Mouse (Mus musculus): ENCODE data around the gene Mylpf. TPM values are rescaled to one million over a fixed set of nuclear protein-coding genes. Genes with fewer than 3 reads are reported as not detected.
"Not testable (repeated sequence)": the region's sequence is repeated elsewhere in the genome, so short reads cannot be mapped to it uniquely, and the experiment has no call there.

Gene Mylpf
- over 10,000 TPM; 28,893 to 32,257 TPM for total RNA-seq (2021)
- long read RNA-seq, experiment 1, transcript Mylpf-201 (7 exons, 766 nt), result major isoform, 8,836 of 9,158 reads
- long read RNA-seq, experiment 1, transcript Mylpf-203 (2 exons, 285 nt), result minor isoform, 17 of 9,158 reads
- long read RNA-seq, experiment 1, partial matches to known transcripts, result 200 of 9,158 reads
- long read RNA-seq, experiment 1, other reads (novel, unspliced or antisense), result 104 of 9,158 reads
- long read RNA-seq, experiment 2, transcript Mylpf-201 (7 exons, 766 nt), result major isoform, 9,283 of 9,649 reads
- long read RNA-seq, experiment 2, transcript Mylpf-203 (2 exons, 285 nt), result minor isoform, 16 of 9,649 reads
- long read RNA-seq, experiment 2, partial matches to known transcripts, result 213 of 9,649 reads
- long read RNA-seq, experiment 2, other reads (novel, unspliced or antisense), result 137 of 9,649 reads

GRCm38 (mm10) chr7:127208553-127209438 is at the start of gene Mylpf:
TSS of gene Mylpf (plus strand) at chr7:127208890.
- peak; percentile 90 to 94 for DNase-seq (ENCODE audit: low spot score in 2 of 2)

GRCm38 (mm10) chr7:127162546-127162945 is 46.1 kb upstream of the Mylpf start:
- DNase-seq (ENCODE audit: low spot score in 2 of 2), result no peak

- DNase-seq (ENCODE audit: low spot score in 2 of 2), result no peak
Observed at GRCm38 (mm10) chr7:127164002-127164401, 44.7 kb upstream of the Mylpf start.

- no peak for DNase-seq (ENCODE audit: low spot score in 2 of 2)
Observed at GRCm38 (mm10) chr7:127165607-127166493, 42.8 kb upstream of the Mylpf start.

- DNase-seq (ENCODE audit: low spot score in 2 of 2), result no peak
Observed at GRCm38 (mm10) chr7:127166501-127166900, 42.2 kb upstream of the Mylpf start.

GRCm38 (mm10) chr7:127176937-127177336 is 31.8 kb upstream of the Mylpf start:
- DNase-seq (ENCODE audit: low spot score in 2 of 2), result no peak

GRCm38 (mm10) chr7:127180783-127181182 is 27.9 kb upstream of the Mylpf start:
- no peak for DNase-seq (ENCODE audit: low spot score in 2 of 2)

- not testable (repeated sequence) for DNase-seq (ENCODE audit: low spot score in 2 of 2)
Observed at GRCm38 (mm10) chr7:127181724-127182123, 27.0 kb upstream of the Mylpf start.

GRCm38 (mm10) chr7:127183345-127183744 is 25.3 kb upstream of the Mylpf start:
- DNase-seq (ENCODE audit: low spot score in 2 of 2), result no peak

- no peak for DNase-seq (ENCODE audit: low spot score in 2 of 2)
Observed at GRCm38 (mm10) chr7:127183828-127184227, 24.9 kb upstream of the Mylpf start.

- DNase-seq (ENCODE audit: low spot score in 2 of 2), result no peak
Observed at GRCm38 (mm10) chr7:127184720-127185119, 24.0 kb upstream of the Mylpf start.

- no peak for DNase-seq (ENCODE audit: low spot score in 2 of 2)
Observed at GRCm38 (mm10) chr7:127185601-127186000, 23.1 kb upstream of the Mylpf start.

- no peak for DNase-seq (ENCODE audit: low spot score in 2 of 2)
Observed at GRCm38 (mm10) chr7:127187351-127187750, 21.3 kb upstream of the Mylpf start.

- DNase-seq (ENCODE audit: low spot score in 2 of 2), result no peak
Observed at GRCm38 (mm10) chr7:127188305-127189276, 20.1 kb upstream of the Mylpf start.

- no peak for DNase-seq (ENCODE audit: low spot score in 2 of 2)
Observed at GRCm38 (mm10) chr7:127190672-127191071, 18.0 kb upstream of the Mylpf start.

GRCm38 (mm10) chr7:127192989-127193388 is 15.7 kb upstream of the Mylpf start:
- DNase-seq (ENCODE audit: low spot score in 2 of 2), result no peak

GRCm38 (mm10) chr7:127194011-127194632 is 14.6 kb upstream of the Mylpf start:
- no peak for DNase-seq (ENCODE audit: low spot score in 2 of 2)

GRCm38 (mm10) chr7:127194633-127195029 is 14.1 kb upstream of the Mylpf start:
- no peak for DNase-seq (ENCODE audit: low spot score in 2 of 2)

- DNase-seq (ENCODE audit: low spot score in 2 of 2), result peak; percentile 86 to 95
Observed at GRCm38 (mm10) chr7:127195544-127196295, 13.0 kb upstream of the Mylpf start, which contains the start of gene Cd2bp2. TSS of gene Cd2bp2 (minus strand) at chr7:127196050.
